ENCODE assay signal across 8 mouse cellular contexts in the genomic region with DNA sequence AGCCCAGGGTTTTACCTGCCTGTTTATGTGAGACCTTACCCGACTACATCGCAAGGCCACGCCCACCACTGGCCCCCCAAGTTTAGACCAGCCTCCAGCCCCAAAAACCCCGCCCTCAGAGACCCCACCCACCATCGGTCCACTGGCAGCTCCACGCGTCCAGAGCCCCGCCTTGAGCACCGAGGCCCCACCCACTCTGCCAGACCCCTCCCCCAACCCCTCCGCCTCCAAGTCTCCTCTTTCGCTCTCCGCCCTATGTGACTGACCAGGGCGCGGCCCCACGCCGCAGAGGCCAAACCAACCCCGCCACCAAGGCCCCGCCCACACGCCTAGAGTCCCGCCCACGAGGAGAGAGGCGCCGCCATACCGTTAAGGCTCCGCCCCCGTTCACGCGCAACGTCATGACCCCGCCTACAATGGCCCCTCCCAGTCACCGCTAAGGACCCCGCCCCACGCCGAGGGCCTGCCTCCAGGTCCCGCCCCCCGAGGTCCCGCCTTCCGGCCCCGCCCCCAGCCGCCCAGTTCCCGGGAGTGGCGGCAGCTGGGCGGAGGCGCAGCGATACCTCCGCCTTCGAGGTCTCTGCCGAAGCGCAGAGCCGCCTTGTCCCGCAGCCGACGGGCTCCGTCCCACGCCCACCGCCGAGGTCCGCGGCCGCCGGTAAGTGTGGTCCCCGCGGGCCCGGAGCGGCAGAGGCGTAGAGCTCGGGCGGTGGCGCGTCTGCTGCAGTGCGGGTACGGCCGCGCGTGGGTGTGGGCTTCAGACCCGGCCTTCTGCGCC. TPM values are rescaled to one million over a fixed set of nuclear protein-coding genes. Genes with fewer than 3 reads are reported as not detected.
A peak's percentile ranks its signal among the peaks of the same experiment; 100 is the strongest.
DNase-seq lines count a peak whose midpoint lies in the region; ATAC-seq and TF ChIP-seq lines count a peak whose summit lies in the region.

A gene (plus strand): TSS at position 494 of the 778 bp plus-strand sequence.

- TF ChIP-seq EP300 in lung, postnatal 0 days (IDR thresholded peaks at IDR 0.05), result no peak

- H3K4me2 ChIP-seq in lung, postnatal 0 days (replicated peaks; ENCODE audit: low read depth, low read length), result peak within 1 kb of the TSS; percentile 88

- H3K4me1 ChIP-seq in hindbrain, embryonic 10.5 days (replicated peaks), result peaks cover 23% of the 10 kb centered on the region
- H3K4me1 ChIP-seq in lung, postnatal 0 days (ENCODE audit: insufficient read depth, low read depth, low read length), result peaks cover 4% of the 10 kb centered on the region; the same call in 1 of the 2 replicates

- peak; percentile 56 for ATAC-seq in frontal cortex, adult (ENCODE audit: low TSS enrichment)
- peak; percentile 95 for ATAC-seq in lung, postnatal 0 days

- WGBS in hindbrain, embryonic 10.5 days, result under 1% methylated on average over 77 of the region's 77 CpGs
- 2% methylated on average over 63 of the region's 77 CpGs for WGBS in lung, postnatal 0 days

- H3K27me3 ChIP-seq in hindbrain, embryonic 10.5 days (ENCODE audit: insufficient read depth, poor library complexity, severe bottlenecking), result peaks cover 38% of the 10 kb centered on the region
- H3K27me3 ChIP-seq in lung, postnatal 0 days (replicated peaks; ENCODE audit: insufficient read depth, low read length), result no peaks in the 10 kb centered on the region

- H3K36me3 ChIP-seq in hindbrain, embryonic 10.5 days, result no peaks in the 10 kb centered on the region
- no peaks in the 10 kb centered on the region for H3K36me3 ChIP-seq in lung, postnatal 0 days (ENCODE audit: insufficient read depth, low read length)

- peak within 1 kb of the TSS; percentile 82 for H3K4me3 ChIP-seq in hindbrain, embryonic 10.5 days
- H3K4me3 ChIP-seq in lung, postnatal 0 days (ENCODE audit: low read depth, low read length), result peak within 1 kb of the TSS; percentile 78

- no peak for TF ChIP-seq CTCF in lung, postnatal 0 days (IDR thresholded peaks at IDR 0.05)

- peak within 1 kb of the TSS; percentile 90 for H3K27ac ChIP-seq in hindbrain, embryonic 10.5 days
- peak within 1 kb of the TSS; percentile 76 for H3K27ac ChIP-seq in lung, postnatal 0 days (ENCODE audit: low read length)

- DNase-seq in MN1 (ENCODE audit: low spot score), result peak; percentile 98
- DNase-seq in cerebellum, adult 9-10 months, result peak; percentile 98
- peak; percentile 100 for DNase-seq in hindbrain, embryonic 10.5 days (ENCODE audit: low spot score)
- peak; percentile 97 for DNase-seq in layer of hippocampus, adult 9-11 months
- DNase-seq in lung, postnatal 0 days (ENCODE audit: low spot score), result peak; percentile 99
- DNase-seq in ovary, postnatal 14 days (ENCODE audit: low spot score), result peak; percentile 100
- DNase-seq in thymus, postnatal 14 days, result peak; percentile 99

- no peaks in the 10 kb centered on the region for H3K9me3 ChIP-seq in hindbrain, embryonic 10.5 days
- H3K9me3 ChIP-seq in lung, postnatal 0 days (ENCODE audit: low read length), result no peaks in the 10 kb centered on the region

- peak within 1 kb of the TSS; percentile 64 for H3K9ac ChIP-seq in lung, postnatal 0 days (replicated peaks; ENCODE audit: low read depth)

RNA-seq across cellular contexts. Expression of the gene that starts here (rescaled TPM):
- polyA plus RNA-seq in hindbrain, embryonic 10.5 days (2016; fragmentation: Nextera tagmentation; extraction: Ambion mirVana), result 12.0 and 20.2 TPM in 2 replicates
- 14.8 and 19.8 TPM in 2 replicates for polyA plus RNA-seq in lung, postnatal 0 days (2015; fragmentation: Nextera tagmentation; extraction: Ambion mirVana)

Comparison
In these comparisons a context has a peak if more than half of its experiments do, and no peak if none do; other contexts are left out.
1. Peak in every context shown above with its lines: DNase-seq, ATAC-seq, H3K4me3 ChIP-seq and H3K27ac ChIP-seq.